Mouse (Mus musculus) cerebellum, postnatal 10 days (tissue): ENCODE measurements at regions not wholly inside any gene's neighbourhood (a gene's known extent, or its start where the extent isn't known, plus 50 kb on each side); places are given as distances from the start of the nearest gene placed in this dataset.

ENCODE experiments used
- DNase-seq, 2 experiments: peaks; one replicate each; pipeline ENCODE4 v3.0.0; 2021; ENCODE audit warnings: mixed read lengths in 2 of 2

DNA sequence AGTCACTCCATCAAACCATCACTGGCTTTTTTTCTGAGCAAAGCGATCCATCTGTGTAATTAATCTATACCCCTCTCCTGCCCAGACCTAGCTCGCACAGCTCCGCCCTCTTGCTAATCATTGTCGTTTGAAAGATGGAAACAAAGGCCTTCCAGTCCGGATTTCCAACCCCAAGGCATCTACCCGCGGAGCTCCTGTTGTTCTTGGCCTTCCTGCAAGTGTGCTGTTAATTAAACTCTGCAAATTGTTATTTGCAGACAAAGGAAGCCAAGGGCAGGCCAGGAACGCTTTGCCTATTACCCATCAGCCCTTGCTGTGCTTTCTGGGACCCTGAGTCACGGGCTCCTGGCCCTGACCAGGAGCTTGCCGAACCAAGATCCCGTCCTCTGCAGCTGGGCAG lies 522.0 kb upstream of the Gm19410 start:
- DNase-seq = peak; percentile 32 to 58

DNA sequence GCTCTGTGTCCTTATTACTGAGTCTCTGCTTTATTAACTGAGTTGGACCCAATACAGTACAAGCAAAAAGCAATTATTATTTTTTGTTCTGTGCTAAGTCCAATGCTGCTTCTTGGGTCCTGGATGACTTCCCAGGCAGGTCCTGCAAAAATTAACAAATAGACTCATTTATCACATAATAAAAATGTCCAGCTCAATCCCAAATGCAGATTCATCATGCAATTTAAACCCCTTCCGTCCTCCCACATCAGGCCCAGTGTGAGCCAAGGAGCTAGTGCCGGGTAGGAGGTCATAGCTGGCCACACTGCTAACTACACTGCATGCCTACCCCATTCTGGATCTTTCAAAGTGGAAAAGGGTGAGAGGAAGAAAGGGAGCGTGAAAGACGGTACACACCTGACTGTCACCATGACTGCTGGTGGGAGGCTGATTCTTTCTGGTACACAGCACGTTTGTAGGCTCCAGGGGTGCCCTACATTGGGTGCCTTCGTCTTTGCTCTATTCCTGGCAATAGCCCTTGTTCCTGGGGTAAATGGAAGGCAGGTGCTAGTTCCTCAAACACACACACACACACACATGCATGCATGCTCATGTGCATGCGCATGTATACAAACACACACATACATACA lies 515.7 kb upstream of the Gm19410 start:
- DNase-seq = no peak

DNA sequence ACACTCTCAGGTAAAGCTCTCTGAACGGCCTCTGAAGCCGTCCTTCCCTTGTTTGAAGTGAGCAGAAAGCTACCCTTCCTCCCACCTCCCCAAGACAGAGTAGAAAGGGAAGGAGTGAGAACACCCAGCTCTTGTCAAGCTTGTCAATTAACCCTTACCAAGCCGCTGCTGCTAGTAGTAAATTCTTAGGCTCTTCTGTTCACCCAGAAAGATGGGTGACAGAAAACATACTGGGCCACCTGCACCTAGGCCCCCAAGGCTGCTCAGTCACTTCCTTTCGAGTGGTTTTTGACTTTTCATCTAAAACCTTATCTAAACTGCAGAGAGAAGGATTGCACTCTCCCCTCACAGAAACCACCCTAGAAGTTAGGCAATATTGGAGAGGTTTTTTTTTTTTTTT lies 514.9 kb upstream of the Gm19410 start:
- no peak for DNase-seq

DNA sequence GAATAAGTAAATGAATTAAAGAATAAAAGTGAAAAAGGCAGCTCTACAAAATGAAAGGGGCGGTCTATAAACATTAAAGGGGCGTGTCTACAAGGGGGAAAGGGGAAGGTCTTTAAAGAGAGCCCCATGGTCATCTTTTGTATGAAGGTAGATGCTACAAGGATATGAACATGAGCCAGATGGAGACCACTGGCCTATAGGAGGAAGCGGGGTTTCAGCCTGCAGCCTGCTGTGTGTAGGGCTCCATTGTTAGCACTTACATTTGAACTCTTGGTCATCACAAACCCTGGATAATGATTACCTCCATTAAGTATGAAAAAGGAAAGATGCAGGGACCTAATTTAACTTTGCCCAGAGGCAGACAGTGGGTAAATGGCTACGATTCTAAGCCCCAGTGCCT lies 511.6 kb upstream of the Gm19410 start:
- no peak for DNase-seq

DNA sequence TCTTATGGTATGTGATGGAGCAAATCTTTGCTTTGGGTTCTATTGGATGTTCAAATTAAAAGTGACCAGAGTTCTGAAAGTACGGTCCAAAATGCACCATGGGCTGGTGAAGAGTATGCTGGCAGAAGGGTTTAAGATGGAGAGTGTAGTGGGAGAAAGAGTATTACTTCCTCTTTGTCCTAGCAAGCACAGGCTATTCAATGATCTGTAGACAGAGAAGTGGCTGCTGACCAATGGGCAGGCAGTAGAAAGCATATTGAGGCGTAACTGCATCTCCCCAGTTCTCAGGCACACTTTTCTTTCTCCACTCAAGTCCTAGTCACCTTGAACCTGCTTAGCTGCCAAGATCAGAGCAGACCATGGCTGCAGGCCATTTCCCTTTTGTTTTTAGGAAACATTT lies 510.3 kb upstream of the Gm19410 start:
- DNase-seq = no peak

DNA sequence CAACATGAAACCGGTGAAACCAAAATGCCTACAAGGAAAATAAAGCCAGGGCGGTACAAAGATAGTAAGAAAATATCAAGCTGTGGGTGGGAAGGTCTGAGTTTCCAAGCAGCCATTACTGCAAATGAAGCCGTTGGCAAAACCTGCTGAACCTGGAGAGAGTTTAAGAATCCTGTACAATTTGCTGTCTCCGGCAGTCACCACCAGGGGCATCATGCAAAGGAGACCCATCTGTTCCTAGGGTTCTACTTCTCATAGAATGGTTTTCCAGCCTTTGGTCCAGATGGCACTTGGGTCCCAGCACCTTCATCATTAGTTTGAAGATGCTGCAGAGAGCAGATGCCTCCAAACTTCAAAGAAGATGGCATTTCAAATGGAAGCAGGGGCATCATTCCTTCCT lies 508.6 kb upstream of the Gm19410 start:
- DNase-seq = peak; percentile 67 to 71

DNA sequence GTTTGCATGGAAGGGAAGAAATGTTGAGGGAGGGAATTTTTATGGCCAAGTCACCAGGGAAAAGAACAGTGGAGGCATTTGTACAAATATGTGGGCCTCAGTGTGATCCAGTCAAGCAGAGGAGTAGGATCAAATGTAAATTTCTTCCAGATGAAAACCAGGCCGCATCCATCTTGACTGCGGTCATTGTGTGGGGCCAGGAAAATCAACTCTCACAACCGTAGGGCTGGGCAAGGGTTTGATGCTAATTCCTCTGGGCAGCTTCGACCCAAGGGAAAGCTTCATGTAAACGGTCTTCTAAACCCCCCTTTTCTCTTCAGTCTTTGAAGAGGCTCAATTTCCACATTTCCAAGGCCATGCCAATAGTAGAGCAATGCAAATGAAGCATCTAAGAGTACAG lies 497.4 kb upstream of the Gm19410 start:
- no peak for DNase-seq

DNA sequence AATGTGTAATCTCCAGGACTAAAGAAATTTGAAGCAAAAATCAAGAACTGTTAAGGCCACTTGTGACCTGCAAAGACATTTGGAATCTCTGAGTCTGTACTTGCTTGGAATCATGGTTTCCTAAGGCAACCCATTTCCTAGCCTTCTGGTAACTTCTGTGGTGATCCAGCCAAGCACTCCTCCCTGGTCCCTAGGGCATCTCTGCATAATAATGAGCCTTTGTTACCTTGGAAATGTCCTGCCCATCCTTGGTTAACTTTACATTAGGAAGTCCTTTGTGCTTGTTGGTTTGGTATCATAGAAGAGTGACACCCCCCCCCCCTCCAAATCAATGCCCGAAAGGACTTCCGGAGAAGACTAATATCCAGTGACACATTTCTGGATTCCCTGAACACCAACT lies 496.6 kb upstream of the Gm19410 start:
- no peak for DNase-seq

DNA sequence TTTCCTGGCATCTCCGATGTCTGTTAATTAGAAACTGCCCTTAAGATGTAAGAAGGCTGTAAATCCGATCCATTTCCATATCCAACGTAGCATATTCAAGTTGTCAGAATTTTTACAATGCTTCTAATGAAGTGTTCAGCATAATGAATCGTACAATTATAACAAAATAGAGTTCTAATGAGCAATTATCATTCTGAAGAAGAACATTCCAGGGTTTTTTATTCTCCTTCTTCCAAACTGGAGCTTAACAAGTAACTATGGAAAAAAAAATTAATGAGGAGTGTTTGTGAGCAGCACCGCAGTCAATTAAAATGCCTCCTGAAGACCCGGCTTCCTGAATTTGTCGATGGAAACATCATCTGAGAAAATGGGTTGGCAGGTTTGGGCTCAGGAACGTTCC lies 489.6 kb upstream of the Gm19410 start:
- DNase-seq = no peak

DNA sequence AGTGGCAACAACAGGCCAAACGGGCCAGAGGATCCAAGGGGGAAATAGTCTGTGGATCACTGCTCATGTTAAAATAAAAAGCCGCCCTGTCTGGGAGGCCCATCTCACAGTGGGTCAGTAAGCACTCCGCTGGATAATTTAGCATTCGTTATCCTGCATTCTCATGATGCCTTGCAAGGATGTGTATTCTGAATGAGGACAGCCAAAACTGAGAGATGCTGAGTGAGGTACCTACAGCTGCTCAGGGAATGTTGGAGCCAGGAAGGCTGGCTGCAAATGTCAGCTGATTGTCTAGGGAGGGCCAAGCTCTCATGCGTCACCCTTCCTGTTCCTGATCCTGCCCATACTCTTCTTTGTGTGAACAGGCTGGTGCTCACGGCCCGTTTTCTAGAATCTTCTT lies 489.1 kb upstream of the Gm19410 start:
- DNase-seq = no peak

DNA sequence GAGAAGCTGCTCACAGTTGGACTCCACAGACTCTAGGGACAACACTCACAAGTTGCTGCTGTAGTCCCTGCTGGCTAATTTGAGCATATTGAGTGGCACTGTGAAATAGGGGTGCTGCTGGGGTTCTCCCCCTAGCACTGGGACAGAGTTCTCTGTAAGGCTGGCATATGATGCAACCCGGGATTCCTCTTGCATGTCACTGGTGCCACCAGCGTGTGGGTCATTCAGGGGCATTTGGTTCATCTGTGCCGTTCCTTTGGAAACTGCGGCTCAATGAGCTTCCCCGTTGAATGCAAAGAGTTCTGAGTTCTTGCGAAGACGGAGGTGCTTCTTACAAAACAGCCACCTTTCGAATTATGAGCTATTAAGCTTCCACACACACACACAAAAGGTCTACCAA lies 486.6 kb upstream of the Gm19410 start:
- DNase-seq = no peak

DNA sequence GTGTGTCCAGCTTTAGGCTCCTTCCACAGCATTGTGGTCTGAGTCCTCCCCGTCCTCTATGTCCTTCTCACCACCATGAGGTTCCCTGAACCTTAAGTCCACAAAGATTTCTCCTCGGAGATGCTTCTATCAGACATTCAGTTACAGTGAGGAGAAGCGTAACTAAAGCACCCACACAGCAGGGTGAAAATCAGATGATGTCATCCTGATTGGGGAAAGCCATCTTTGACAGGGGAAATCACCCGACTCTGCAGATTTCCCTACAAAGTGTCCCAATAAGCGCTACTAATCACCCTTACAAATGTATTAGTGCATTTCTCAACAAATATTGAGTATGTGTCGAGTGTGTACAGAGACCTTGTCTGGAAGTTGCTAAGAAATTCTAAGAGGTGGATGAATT lies 484.8 kb upstream of the Gm19410 start:
- no peak for DNase-seq

DNA sequence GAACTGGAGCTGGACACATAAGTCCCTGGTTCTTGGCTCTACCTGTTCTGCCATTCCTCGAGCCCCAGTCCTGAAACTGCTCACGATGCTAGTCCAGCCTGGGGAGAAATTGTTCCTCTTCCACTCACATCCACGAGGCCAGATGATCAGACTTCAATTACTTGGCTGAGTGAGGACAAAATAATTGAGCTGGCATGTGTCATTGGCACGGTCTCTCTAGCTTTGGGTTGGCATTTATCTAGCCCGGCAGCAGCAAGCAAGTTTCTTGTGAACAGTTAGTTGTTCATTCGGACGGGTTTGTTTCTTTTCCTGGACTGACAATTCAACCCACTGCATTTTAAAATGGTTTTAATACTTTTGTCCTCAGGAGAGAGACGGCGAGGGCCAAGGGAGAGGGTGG lies 482.2 kb upstream of the Gm19410 start:
- DNase-seq = peak; percentile 79

DNA sequence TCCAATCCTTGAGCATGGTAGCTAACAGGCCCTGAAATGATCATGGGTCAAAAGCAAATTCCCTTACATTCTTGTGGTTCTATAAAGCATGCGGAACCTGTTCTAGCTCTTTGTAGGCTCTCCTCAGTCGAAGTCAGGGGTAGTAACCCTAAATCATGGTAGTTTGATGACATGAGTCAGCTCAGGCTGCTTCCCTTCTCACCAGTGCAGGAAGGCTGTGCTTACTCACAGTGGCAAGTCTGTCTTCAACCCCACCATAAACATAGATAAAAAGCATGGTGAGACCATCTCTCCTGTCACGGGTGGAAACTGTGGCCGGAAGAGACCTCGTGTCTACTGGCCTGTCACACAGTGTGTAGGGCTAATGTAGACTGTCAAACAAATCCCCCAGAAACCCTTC lies 476.6 kb upstream of the Gm19410 start:
- DNase-seq = no peak

DNA sequence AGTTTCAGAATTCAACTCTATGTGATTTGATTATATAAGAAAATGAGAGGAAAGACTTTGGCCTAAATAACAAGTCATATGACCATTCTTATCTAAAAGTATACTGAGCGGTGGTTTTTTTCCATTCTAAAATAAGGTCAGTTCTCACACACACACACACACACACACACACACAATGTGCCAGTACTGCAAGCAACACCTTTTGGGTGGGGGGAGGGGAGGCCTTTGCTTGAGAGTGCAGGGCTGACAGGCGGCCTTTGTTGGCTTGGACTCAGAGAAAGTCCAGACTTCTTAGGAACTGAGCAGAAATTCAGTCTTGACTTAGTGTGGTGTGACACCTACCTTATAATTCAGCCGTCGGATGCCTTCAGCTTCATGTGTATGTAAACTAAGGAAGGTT lies 475.6 kb upstream of the Gm19410 start:
- no peak for DNase-seq

DNA sequence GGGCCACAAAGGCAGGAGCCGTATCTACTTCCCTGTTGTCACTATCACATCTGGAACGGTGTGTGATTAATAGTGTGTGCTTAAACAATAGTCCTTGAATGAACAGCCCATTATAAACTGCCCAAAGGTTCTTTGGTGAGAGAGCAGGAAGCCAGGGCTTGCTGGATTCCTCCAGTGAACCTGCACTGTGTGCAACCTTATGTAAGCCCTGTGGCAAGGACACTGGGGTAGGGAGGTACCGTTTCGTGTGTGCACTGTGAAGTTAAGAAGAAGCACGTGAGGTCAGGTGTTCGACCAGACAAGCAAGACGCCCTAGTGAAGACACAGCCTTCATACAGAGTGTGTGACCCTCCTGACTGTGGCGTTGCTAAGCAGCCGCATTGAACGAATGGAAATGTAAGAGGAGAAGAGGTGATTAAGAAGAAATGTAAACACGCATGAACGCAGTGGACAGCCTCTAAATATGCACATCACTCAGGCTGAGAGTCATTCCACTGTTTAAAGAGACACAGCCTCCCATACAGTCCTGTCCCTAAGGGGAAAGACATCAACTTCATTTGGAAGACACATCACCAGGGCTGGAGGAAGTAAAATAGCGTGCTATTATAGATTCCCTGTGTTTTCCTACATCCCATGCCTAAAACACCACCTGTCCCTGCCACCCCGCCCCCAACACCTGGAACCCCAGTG lies 472.0 kb upstream of the Gm19410 start:
- DNase-seq = no peak

DNA sequence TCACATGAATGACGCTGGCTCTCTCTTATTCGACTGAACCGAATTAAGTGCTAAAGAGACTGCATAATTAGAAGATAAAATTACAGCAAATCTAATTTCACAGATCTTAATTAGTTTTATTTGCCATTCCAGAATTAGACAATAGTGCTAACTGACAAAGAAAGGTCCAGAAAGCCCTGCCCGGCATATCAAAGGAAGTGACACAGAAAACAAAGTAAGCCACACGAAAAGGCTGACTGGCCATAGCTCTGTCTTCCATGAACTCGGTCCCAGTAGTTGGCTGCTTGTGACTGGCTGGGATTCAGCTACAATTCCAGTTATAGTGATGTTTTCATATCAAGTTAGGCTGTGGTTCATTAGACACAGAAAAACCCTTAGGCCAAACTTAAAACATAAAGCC lies 468.7 kb upstream of the Gm19410 start:
- no peak for DNase-seq

DNA sequence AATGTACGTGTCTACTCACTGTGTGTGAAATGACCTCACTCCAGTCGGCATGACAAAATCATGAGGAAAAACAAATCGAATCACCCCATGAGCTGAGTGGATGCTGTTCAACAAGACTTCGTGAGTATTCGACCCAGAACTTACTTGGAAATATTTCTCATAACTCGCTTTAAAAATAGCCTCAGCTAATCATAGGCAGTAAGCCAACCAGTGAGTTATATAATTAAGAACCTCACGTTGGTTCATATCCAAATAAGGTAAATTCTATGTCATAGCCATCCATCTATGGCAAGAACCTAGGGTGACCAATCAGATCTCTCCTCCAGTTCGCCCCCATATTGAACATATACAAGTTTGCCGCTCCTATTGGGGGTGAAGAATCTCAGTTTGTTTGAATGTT lies 466.5 kb upstream of the Gm19410 start:
- DNase-seq = no peak

DNA sequence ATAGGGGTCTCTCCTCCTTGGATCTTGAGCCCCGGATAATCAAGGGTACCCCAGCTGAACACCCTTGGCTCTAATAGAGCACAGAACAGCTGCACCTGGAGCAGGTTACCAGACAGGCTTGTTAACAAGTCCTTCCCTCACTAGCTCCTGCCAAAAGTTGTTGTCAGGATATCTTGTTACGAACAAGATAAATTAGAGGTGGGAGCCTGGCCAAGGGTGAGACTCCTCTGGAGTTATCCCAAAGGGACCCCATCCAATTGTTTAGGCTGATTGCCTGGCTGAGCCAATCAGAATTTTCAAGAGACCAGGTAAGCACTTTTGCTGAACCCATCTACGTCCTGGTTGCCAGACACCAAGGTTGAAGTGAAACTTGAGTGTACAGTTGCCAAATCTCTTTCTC lies 465.2 kb upstream of the Gm19410 start:
- peak; percentile 27 to 34 for DNase-seq

DNA sequence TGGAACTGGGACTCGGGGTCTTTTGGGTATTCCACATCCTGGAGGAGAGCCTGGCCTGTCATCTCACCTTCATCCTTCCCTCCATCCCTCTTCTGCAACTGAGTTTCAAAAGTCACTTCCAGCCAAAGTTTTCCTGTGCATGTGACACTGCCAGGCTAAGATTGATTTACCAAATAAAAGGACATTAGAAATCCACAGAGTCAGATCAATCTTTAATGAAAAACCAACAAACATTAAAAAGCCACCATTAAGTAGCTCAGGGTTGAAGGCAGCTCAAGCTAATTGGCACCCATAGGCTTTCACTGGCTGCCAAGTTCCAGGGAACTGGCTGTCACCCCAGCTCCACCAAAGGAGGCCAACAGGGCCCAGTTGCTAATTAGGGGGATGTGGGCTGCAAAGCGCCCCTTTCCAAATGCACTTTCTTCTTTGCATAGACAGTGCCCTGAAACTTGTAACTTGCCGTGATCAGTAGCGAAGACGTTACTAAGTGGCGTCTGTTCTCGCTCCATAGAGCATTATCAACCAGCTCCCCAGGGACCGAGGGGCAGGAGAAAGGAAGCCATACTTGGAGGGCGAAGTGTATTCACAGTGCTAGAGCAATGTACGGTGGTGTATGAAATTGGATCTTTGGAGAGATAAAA lies 464.6 kb upstream of the Gm19410 start:
- DNase-seq = peak; percentile 82 to 87

DNA sequence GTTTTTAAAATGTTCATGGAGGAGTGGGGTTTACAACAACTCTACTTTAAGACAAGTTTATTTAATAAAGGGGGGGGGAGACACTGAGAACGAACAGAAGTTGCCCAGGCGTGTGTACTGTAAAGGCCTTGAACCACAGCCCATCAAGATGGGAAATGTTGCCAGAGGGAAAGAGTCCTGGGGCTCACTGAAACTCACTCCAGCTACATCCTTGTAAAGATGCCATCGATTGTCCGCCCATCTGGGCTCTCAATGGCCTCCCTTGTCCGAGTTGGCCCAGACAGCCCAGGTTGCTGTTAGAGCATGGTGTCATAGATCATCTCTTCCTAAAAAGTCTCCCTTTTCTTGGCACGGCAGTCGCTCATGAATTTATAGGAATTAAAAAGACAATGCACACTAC lies 462.7 kb upstream of the Gm19410 start:
- DNase-seq = peak; percentile 60 to 77

DNA sequence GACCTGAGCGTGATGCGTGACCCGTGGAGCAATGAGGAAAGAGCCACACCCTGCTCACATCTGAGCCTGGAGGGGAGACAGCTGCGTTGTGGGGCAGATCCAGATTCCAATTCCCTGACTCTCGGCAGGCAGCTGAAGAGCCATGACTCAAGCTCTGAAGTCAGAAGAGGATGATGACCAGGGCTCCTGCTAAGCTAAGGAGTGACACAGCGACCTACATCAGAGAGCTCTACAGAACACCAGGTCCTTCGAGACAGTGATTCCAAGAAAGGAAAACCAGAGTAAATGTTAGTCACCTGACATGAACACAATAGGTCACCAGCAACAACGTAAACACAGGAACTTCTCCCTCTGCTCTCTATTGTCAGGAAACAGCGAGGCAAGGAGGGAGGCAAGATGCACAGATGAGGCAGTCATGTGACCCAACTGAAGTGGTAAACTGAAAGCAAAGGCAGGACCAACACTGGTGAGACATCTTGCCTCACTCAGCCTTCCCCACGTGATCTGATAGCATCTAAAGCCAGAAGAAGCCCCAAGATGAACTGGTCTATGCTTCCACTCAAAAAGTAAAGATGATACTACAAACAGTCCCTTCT lies 444.2 kb upstream of the Gm19410 start:
- no peak for DNase-seq

DNA sequence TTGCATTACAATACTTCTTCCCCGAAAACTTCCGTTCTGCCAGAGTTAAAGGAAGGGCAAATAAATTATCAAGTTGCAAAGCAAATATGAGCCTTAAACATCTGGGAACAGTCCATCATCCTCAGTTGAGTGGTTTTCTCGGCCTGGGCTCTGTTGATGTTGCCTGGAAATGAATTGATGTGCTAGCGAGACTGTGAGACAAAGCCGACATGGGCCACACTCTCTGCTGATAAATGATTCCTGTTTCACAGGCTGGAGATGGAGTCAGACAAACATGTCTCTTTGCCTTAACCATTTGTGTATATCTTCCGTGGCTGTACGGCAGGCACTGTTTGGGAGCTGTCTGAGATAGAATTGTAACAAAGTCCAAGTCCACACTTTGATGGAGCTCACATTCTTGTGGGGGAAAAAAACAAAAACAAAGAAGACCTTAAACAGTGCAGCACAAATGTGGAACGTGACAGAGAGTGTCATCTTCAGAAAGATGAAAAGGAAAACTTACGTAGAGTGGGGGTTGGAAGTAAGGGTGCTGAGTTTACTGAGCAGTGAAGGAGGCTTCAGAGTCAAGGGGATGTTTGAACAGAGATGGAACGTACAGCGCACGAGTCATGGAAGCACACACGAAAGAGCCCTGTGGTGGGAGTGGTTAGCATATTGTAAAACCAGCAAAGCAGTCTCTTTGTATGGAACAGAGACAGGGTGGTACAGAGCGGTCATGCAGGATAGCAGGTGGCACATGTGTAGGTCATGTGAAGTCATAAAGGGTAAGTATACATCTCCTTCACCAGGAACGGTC lies 442.2 kb upstream of the Gm19410 start:
- DNase-seq = no peak
